Mouse (Mus musculus): ENCODE measurements around the gene Lta.

- TF ChIP-seq CTCF (IDR thresholded peaks at IDR 0.05; ENCODE audit: insufficient read depth, low read length), result no peak
- no peak for TF ChIP-seq POLR2A (IDR thresholded peaks at IDR 0.05; ENCODE audit: borderline replicate concordance, extremely low read depth, low read depth, low read length)
Observed at GRCm38 (mm10) chr17:35155451-35155850, 49.7 kb downstream of the Lta start.

Measured in lung, adult 2 months (tissue).